Comparison of ENCODE assay signal across 8 mouse cellular contexts in the genomic region with DNA sequence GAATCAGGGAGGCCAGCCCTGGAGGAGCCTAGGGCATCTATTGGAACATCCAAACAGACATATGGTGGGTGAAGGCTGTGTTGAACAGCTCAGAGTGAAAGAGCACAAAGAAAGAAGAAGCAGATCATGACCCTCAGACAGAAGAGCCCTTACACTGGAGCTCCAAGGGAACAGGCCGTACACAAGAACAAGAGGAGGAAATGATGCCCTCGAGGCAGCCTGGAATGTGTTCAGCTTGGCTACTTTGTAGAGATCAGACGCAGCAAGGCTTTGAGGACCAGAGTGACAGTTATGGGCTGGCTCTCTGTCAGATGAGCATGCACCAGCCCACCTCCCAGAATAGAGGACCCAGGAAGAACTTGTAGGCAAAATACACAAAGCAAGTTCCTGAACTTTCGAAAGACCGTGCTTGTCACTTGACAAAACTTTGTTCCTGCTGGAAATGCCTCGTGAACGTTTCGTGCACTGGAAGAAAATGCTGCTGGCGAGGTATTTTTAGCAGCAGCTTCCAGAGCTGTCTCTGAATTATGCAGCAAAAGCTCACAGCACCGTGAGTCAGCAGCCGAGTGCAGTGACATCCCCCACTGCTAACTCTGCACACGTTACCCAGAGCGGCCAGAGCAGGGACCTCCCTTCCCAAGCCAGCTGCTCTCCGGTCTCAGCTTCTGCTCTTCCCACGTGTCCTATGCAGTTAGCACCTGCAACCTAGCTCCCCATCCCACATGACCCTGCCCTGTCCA. TPM values are rescaled to one million over a fixed set of nuclear protein-coding genes. Genes with fewer than 3 reads are reported as not detected.
DNase-seq lines count a peak whose midpoint lies in the region; ATAC-seq lines count a peak whose summit lies in the region.

No protein-coding gene starts in this region.

- no peak for DNase-seq in lung, adult 18-20 months
- peak; percentile 47 for DNase-seq in embryo, embryonic 11 days
- DNase-seq in heart, embryonic 10.5 days (ENCODE audit: low spot score) = peak; percentile 88
- DNase-seq in kidney, postnatal 4 days = peak; percentile 39 to 62
- DNase-seq in right cerebral cortex, postnatal 25 days = peak; percentile 84

- no peak overlapping the region; the same call in 1 of the 2 replicates for H3K4me2 ChIP-seq in lung, embryonic 15.5 days
- no peak overlapping the region for H3K4me2 ChIP-seq in liver, embryonic 16.5 days (ENCODE audit: low read depth, low read length)

- peaks cover 10% of the 10 kb centered on the region; the same call in 1 of the 2 replicates for H3K4me1 ChIP-seq in lung, embryonic 15.5 days
- H3K4me1 ChIP-seq in heart, embryonic 10.5 days = peaks cover 26% of the 10 kb centered on the region
- no peaks in the 10 kb centered on the region for H3K4me1 ChIP-seq in liver, embryonic 16.5 days (ENCODE audit: control insufficient read depth, low read depth, low read length)

- ATAC-seq in lung, embryonic 15.5 days (ENCODE audit: borderline replicate concordance, extremely low read depth, low FRiP score, low TSS enrichment) = peak; percentile 39; the same call in 1 of the 2 replicates
- ATAC-seq in liver, embryonic 16.5 days (ENCODE audit: low read depth) = peak; percentile 48; the same call in 1 of the 2 replicates
- ATAC-seq in activated CD4-positive, CD25-positive, alpha-beta regulatory T cell, adult 4 months = no peak

- no peak overlapping the region for H3K4me3 ChIP-seq in lung, embryonic 15.5 days
- H3K4me3 ChIP-seq in heart, embryonic 10.5 days = peak overlapping the region; percentile 35; the same call in 1 of the 2 replicates
- H3K4me3 ChIP-seq in liver, embryonic 16.5 days (ENCODE audit: low read depth, low read length) = no peak overlapping the region

- H3K9me3 ChIP-seq in lung, embryonic 15.5 days = no peaks in the 10 kb centered on the region
- H3K9me3 ChIP-seq in heart, embryonic 10.5 days = no peaks in the 10 kb centered on the region
- no peaks in the 10 kb centered on the region for H3K9me3 ChIP-seq in liver, embryonic 16.5 days (replicated peaks; ENCODE audit: control insufficient read depth, low read length)

- no peak overlapping the region for H3K9ac ChIP-seq in lung, embryonic 15.5 days
- no peak overlapping the region for H3K9ac ChIP-seq in liver, embryonic 16.5 days (ENCODE audit: low read depth, low read length)

- no peaks in the 10 kb centered on the region for H3K36me3 ChIP-seq in lung, embryonic 15.5 days
- H3K36me3 ChIP-seq in heart, embryonic 10.5 days = no peaks in the 10 kb centered on the region
- no peaks in the 10 kb centered on the region for H3K36me3 ChIP-seq in liver, embryonic 16.5 days (ENCODE audit: control insufficient read depth, insufficient read depth)

- 0 out of 2 replicates have a peak overlapping the region, but pooled peaks have one; percentile 20 for H3K27ac ChIP-seq in lung, embryonic 15.5 days
- peak overlapping the region; percentile 71 for H3K27ac ChIP-seq in heart, embryonic 10.5 days
- H3K27ac ChIP-seq in liver, embryonic 16.5 days (ENCODE audit: low read length) = no peak overlapping the region

- WGBS in lung, embryonic 15.5 days = 8% methylated on average over 15 of the region's 15 CpGs
- 18% methylated on average over 15 of the region's 15 CpGs for WGBS in heart, embryonic 10.5 days
- WGBS in liver, embryonic 16.5 days (ENCODE audit: insufficient replicate concordance) = 9% methylated on average over 15 of the region's 15 CpGs

- H3K27me3 ChIP-seq in lung, embryonic 15.5 days = no peaks in the 10 kb centered on the region
- H3K27me3 ChIP-seq in heart, embryonic 10.5 days (ENCODE audit: insufficient read depth, poor library complexity, severe bottlenecking) = peaks cover 5% of the 10 kb centered on the region
- H3K27me3 ChIP-seq in liver, embryonic 16.5 days (ENCODE audit: control insufficient read depth, insufficient read depth, low read depth, low read length) = no peaks in the 10 kb centered on the region

RNA-seq across cellular contexts. Expression of gene Zfyve28, which starts 45.9 kb away (rescaled TPM):
- 0.20 and 0.64 TPM in 2 replicates for polyA plus RNA-seq in lung, embryonic 15.5 days (2015; fragmentation: Nextera tagmentation; extraction: Ambion mirVana)
- 0.52 and 0.93 TPM in 2 replicates for polyA plus RNA-seq in heart, embryonic 10.5 days (2016; fragmentation: Nextera tagmentation; extraction: Ambion mirVana)
- 0.02 and 0.11 TPM in 2 replicates for polyA plus RNA-seq in liver, embryonic 16.5 days (2015; fragmentation: Nextera tagmentation; extraction: Ambion mirVana)
- 1 to 10 TPM; 3.4 TPM for polyA plus RNA-seq in activated CD4-positive, CD25-positive, alpha-beta regulatory T cell, adult 4 months (2017; shearing (Covaris generic))

RNA-seq across cellular contexts. Expression of gene Cfap99, which starts 46.0 kb away (rescaled TPM):
- polyA plus RNA-seq in lung, embryonic 15.5 days (2015; fragmentation: Nextera tagmentation; extraction: Ambion mirVana) = 0.14 and 0.24 TPM in 2 replicates
- 0.12 TPM in 1 of 2 replicates, not detected in the other for polyA plus RNA-seq in heart, embryonic 10.5 days (2016; fragmentation: Nextera tagmentation; extraction: Ambion mirVana)
- polyA plus RNA-seq in liver, embryonic 16.5 days (2015; fragmentation: Nextera tagmentation; extraction: Ambion mirVana) = not detected in 2 replicates
- not detected for polyA plus RNA-seq in activated CD4-positive, CD25-positive, alpha-beta regulatory T cell, adult 4 months (2017; shearing (Covaris generic))

RNA-seq across cellular contexts. Expression of gene Mxd4, which starts 54.9 kb away (rescaled TPM):
- polyA plus RNA-seq in lung, embryonic 15.5 days (2015; fragmentation: Nextera tagmentation; extraction: Ambion mirVana) = 44.5 and 50.0 TPM in 2 replicates
- polyA plus RNA-seq in heart, embryonic 10.5 days (2016; fragmentation: Nextera tagmentation; extraction: Ambion mirVana) = 21.6 and 22.5 TPM in 2 replicates
- polyA plus RNA-seq in liver, embryonic 16.5 days (2015; fragmentation: Nextera tagmentation; extraction: Ambion mirVana) = 6.6 and 7.6 TPM in 2 replicates
- polyA plus RNA-seq in activated CD4-positive, CD25-positive, alpha-beta regulatory T cell, adult 4 months (2017; shearing (Covaris generic)) = 100 to 1,000 TPM; 112 to 135 TPM

Comparison
In these comparisons a context has a peak if more than half of its experiments do, and no peak if none do; other contexts are left out.
1. DNase-seq: peak in embryo, embryonic 11 days (single experiment), heart, embryonic 10.5 days (single experiment), kidney, postnatal 4 days (2 of 2) and right cerebral cortex, postnatal 25 days (single experiment); none in lung, adult 18-20 months (0 of 2).